Comparison of ENCODE assay signal across 1 mouse cellular context in the genomic region with DNA sequence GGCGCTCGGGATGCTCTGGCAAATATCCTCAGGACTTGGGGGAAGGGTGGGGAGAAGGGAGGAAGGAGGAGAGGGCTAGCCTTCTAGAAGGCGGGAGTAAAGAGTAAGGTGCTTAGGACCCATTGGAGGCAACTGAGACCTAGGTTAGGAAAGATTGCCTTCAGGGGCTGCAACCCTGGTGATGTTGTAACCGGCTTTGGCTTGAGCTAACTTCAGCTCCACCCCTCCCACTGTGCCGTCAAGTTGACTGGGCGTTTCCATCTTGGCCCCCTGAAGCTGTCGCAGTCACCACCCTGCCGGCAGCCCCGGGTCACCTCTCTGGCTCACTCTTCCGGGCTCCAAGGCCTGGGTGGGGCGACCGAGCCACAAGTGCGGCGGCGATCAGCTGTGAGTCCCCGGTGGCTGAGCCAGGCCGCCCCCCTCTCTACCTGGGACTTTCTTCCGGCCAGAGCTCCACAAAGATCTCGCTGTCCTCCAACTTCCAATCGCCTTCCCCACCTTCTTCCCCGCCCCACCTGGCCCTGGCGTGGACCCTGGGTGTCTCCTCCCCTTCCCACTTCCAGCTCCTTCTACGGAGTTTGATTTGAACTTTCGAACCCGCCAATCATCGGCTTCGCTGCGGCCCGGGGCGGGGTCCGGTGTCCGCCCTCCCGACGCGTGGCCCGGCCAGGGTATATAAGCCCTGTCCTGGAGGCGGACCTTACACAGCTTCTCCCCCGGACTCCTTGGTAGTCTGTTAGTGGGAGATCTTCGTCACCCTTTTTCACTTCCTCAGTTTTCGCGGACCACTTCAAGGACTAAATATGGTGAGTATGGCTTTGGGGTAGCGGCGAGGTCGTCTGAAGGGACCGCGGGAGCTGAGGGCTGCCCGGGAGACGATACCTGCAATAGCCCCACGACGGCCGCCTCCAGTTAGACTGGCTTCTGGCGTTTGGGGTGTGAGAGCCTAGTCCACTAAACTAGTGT.
TF ChIP-seq lines count a peak whose summit lies in the region.

Gene Tuba1c (plus strand): TSS at position 273 of the 966 bp plus-strand sequence.

TF ChIP-seq in MEL, 35 proteins besides CTCF, POLR2A, EP300 and RAD21 (continued from another document):
- no peak for TF ChIP-seq USF2 (IDR thresholded peaks at IDR 0.05; ENCODE audit: borderline replicate concordance in 1 of 2, insufficient read depth in 1 of 2, low read depth in 1 of 2, low read length in 2 of 2)
- TF ChIP-seq MXI1 (IDR thresholded peaks at IDR 0.05; ENCODE audit: low read depth, low read length), result no peak; the same call in none of the 2 replicates
- peak; percentile 100 for TF ChIP-seq ZMIZ1 (IDR thresholded peaks at IDR 0.05; ENCODE audit: low read depth, low read length)
- TF ChIP-seq USF1 (IDR thresholded peaks at IDR 0.05; ENCODE audit: low read depth, low read length), result peak; percentile 60
- TF ChIP-seq ZC3H11A (IDR thresholded peaks at IDR 0.05; ENCODE audit: low read depth, low read length), result no peak
- no peak for TF ChIP-seq UBTF (IDR thresholded peaks at IDR 0.05; ENCODE audit: borderline replicate concordance, insufficient read depth, low read depth, low read length)
- TF ChIP-seq GATA1 (IDR thresholded peaks at IDR 0.05; ENCODE audit: low read depth, low read length), result no peak
- peak; percentile 51; the same call in 1 of the 2 replicates for TF ChIP-seq MYC (IDR thresholded peaks at IDR 0.05; ENCODE audit: low read depth, low read length)
- no peak for TF ChIP-seq BHLHE40 (IDR thresholded peaks at IDR 0.05; ENCODE audit: borderline replicate concordance, low read depth, low read length)
- no peak for TF ChIP-seq MEF2A (IDR thresholded peaks at IDR 0.05; ENCODE audit: extremely low read depth, insufficient replicate concordance, low read depth, low read length, poor library complexity, severe bottlenecking)
- peak; percentile 100 for TF ChIP-seq NELFE (IDR thresholded peaks at IDR 0.05; ENCODE audit: low read depth, low read length)
- TF ChIP-seq TAL1 (IDR thresholded peaks at IDR 0.05; ENCODE audit: low read length), result no peak
- TF ChIP-seq SMC3 (IDR thresholded peaks at IDR 0.05; ENCODE audit: low read depth, low read length), result no peak
- TF ChIP-seq GABPA (IDR thresholded peaks at IDR 0.05; ENCODE audit: low read depth, low read length), result no peak
TF ChIP-seq in MEL: peak in this region for 16.
